Mouse (Mus musculus) kidney, adult 2 months (tissue): ENCODE measurements around the gene Gsto1. TPM values are rescaled to one million over a fixed set of nuclear protein-coding genes. Genes with fewer than 3 reads are reported as not detected.

ENCODE experiments used
- DNase-seq: peaks from one replicate; pipeline ENCODE4 v3.0.0; 2021
- H3K27ac ChIP-seq: fragments of 200-500 bp; 2 replicates; pipeline ENCODE4 v1.5.1; 2012; ENCODE audit warnings: low read depth, low read length, control low read depth, inconsistent platforms; ENCODE audit not compliant: insufficient read depth
- H3K27me3 ChIP-seq: fragments of 200-500 bp; replicated peaks from 2 replicates; pipeline ENCODE4 v1.6.1; 2012; ENCODE audit warnings: mild to moderate bottlenecking, moderate library complexity, low read length, inconsistent platforms; ENCODE audit not compliant: control insufficient read depth, insufficient read depth
- H3K36me3 ChIP-seq: fragments of 200-500 bp; 2 replicates; pipeline ENCODE4 v1.6.1; 2012; ENCODE audit warnings: mild to moderate bottlenecking, moderate library complexity, low read length, inconsistent platforms; ENCODE audit not compliant: control insufficient read depth, insufficient read depth
- H3K4me1 ChIP-seq: fragments of 200-500 bp; 2 replicates; pipeline ENCODE4 v1.6.1; 2011; ENCODE audit warnings: low read length; ENCODE audit not compliant: control insufficient read depth, insufficient read depth
- H3K4me3 ChIP-seq: fragments of 200-500 bp; 2 replicates; pipeline ENCODE4 v1.5.1; 2011; ENCODE audit warnings: mild to moderate bottlenecking, low read depth, low read length, control low read depth; ENCODE audit not compliant: insufficient read depth
- CTCF ChIP-seq: fragments of 200-500 bp; conservative IDR thresholded peaks from 2 replicates; pipeline ENCODE4 v1.5.1; 2011; ENCODE audit warnings: low read depth, mild to moderate bottlenecking, control low read depth, low read length, moderate library complexity, mixed read lengths; ENCODE audit not compliant: insufficient read depth, insufficient read length
- POLR2A ChIP-seq: fragments of 200-500 bp; IDR thresholded peaks from one replicate; pipeline ENCODE4 v1.6.1; 2011; ENCODE audit warnings: low read depth, low read length, control low read depth
- WGBS: fragments of 180-500 bp; shearing (Covaris S2); methylation state at CpG from one replicate; pipeline ENCODE4 v1.1.7; 2018; 5-methylcytosine and 5-hydroxymethylcytosine counted together
- polyA plus RNA-seq: library from polyadenylated mRNA; depleted of rRNA; stranded (reverse); fragments of >200 nt; gene quantifications from 2 replicates; pipeline ENCODE4 v1.2.3, GENCODE M21; 2012

The Gsto1 gene
- polyA plus RNA-seq, 1 experiment: 85.1 TPM

GRCm38 (mm10) chr19:47905081-47905480 lies 50.3 kb downstream of the Gsto1 start:
- Histone ChIP-seq H3K27ac (no peak overlapping the region), H3K36me3 (no peaks in the 10 kb centered on the region), H3K4me3 (no peak overlapping the region), H3K27me3 (no peaks in the 10 kb centered on the region), H3K4me1 (peaks cover 11% of the 10 kb centered on the region; the same call in 1 of the 2 replicates)
- 77% methylated on average over 4 of the region's 4 CpGs for WGBS
- DNase-seq: no peak
- no peak for TF ChIP-seq POLR2A
- TF ChIP-seq CTCF: no peak

GRCm38 (mm10) chr19:47905603-47906002 lies 50.8 kb downstream of the Gsto1 start:
- peaks cover 11% of the 10 kb centered on the region; the same call in 1 of the 2 replicates for H3K4me1 ChIP-seq
- WGBS: 83% methylated on average over 5 of the region's 5 CpGs
- DNase-seq: no peak
- H3K27me3 ChIP-seq: no peaks in the 10 kb centered on the region
- no peak overlapping the region for H3K4me3 ChIP-seq
- TF ChIP-seq POLR2A: no peak
- TF ChIP-seq CTCF: no peak
- H3K36me3 ChIP-seq: no peaks in the 10 kb centered on the region
- H3K27ac ChIP-seq: no peak overlapping the region

- peaks cover 6% of the 10 kb centered on the region; the same call in 1 of the 2 replicates for H3K4me1 ChIP-seq
- H3K27me3 ChIP-seq: no peaks in the 10 kb centered on the region
- no peaks in the 10 kb centered on the region for H3K36me3 ChIP-seq
- DNase-seq: peak; percentile 81
- WGBS: 73% methylated on average over 9 of the region's 9 CpGs
- H3K4me3 ChIP-seq: no peak overlapping the region
- H3K27ac ChIP-seq: peak overlapping the region; percentile 68
- TF ChIP-seq CTCF: no peak
- no peak for TF ChIP-seq POLR2A
These were observed 52.8 kb downstream of the Gsto1 start for GRCm38 (mm10) chr19:47907596-47907995.

- WGBS: 28% methylated on average over 6 of the region's 6 CpGs
These were observed 54.2 kb downstream of the Gsto1 start for GRCm38 (mm10) chr19:47908961-47909371.

GRCm38 (mm10) chr19:47909387-47910116 lies 54.8 kb downstream of the Gsto1 start:
- Histone ChIP-seq H3K27ac (peak overlapping the region; percentile 24; the same call in 1 of the 2 replicates), H3K4me1 (no peaks in the 10 kb centered on the region), H3K36me3 (no peaks in the 10 kb centered on the region), H3K4me3 (peak overlapping the region; percentile 3; the same call in 1 of the 2 replicates), H3K27me3 (no peaks in the 10 kb centered on the region)
- no peak for TF ChIP-seq CTCF
- TF ChIP-seq POLR2A: no peak
- peak; percentile 47 for DNase-seq
- 6% methylated on average over 10 of the region's 10 CpGs for WGBS

More at GRCm38 (mm10) chr19:47908961-47909371, 54.2 kb downstream of the Gsto1 start:
- H3K4me1 ChIP-seq: no peaks in the 10 kb centered on the region
- peak overlapping the region; percentile 68 for H3K27ac ChIP-seq
- H3K4me3 ChIP-seq: no peak overlapping the region
- no peaks in the 10 kb centered on the region for H3K36me3 ChIP-seq
- no peaks in the 10 kb centered on the region for H3K27me3 ChIP-seq
- no peak for DNase-seq
- no peak for TF ChIP-seq CTCF
- no peak for TF ChIP-seq POLR2A

GRCm38 (mm10) chr19:47910117-47910618 lies 55.4 kb downstream of the Gsto1 start:
- TF ChIP-seq POLR2A: no peak
- TF ChIP-seq CTCF: no peak
- no peak overlapping the region for H3K4me3 ChIP-seq
- no peaks in the 10 kb centered on the region for H3K4me1 ChIP-seq
- 39% methylated on average over 4 of the region's 4 CpGs for whole genome bisulfite sequencing
- H3K36me3 ChIP-seq: no peaks in the 10 kb centered on the region
- H3K27me3 ChIP-seq: no peaks in the 10 kb centered on the region
- peak overlapping the region; percentile 24; the same call in 1 of the 2 replicates for H3K27ac ChIP-seq
- no peak for DNase-seq

- TF ChIP-seq POLR2A (no peak), CTCF (no peak)
- Histone ChIP-seq H3K4me1 (no peaks in the 10 kb centered on the region), H3K4me3 (no peak overlapping the region), H3K27me3 (no peaks in the 10 kb centered on the region), H3K27ac (no peak overlapping the region), H3K36me3 (no peaks in the 10 kb centered on the region)
- DNase-seq: no peak
- WGBS: 83% methylated on average over 4 of the region's 4 CpGs
These were observed 56.0 kb downstream of the Gsto1 start for GRCm38 (mm10) chr19:47910751-47911150.
